Mouse (Mus musculus) heart, embryonic 14.5 days (tissue): ENCODE data around the gene Fhad1. TPM values are rescaled to one million over a fixed set of nuclear protein-coding genes. Genes with fewer than 3 reads are reported as not detected.

ENCODE experiments used
- ATAC-seq: fragments of 200-750 bp; cut with Nextera tagmentation; 2 replicates; pipeline ENCODE4 v1.8.0; 2017; ENCODE audit warnings: low read depth, moderate TSS enrichment; ENCODE audit not compliant: insufficient number of reproducible peaks, insufficient read depth, low FRiP score
- H3K27ac ChIP-seq, 2 experiments: fragments of 200-500 bp in 1 of 2; fragments of 300-500 bp in 1 of 2; sonication (generic) in 1 of 2; replicated peaks in 1 of 2; 2 replicates each; pipeline ENCODE4 v1.5.1; 2012 to 2014; ENCODE audit warnings: low read depth in 2 of 2, low read length in 2 of 2, control low read depth in 1 of 2, mild to moderate bottlenecking in 1 of 2, mixed read lengths in 1 of 2; ENCODE audit not compliant: control insufficient read depth in 1 of 2, insufficient read depth in 1 of 2
- H3K27me3 ChIP-seq: fragments of 300-500 bp; sonication (generic); 2 replicates; pipeline ENCODE4 v1.6.1; 2014; ENCODE audit warnings: mild to moderate bottlenecking, low read length, control low read depth; ENCODE audit not compliant: control insufficient read depth, insufficient read depth
- H3K36me3 ChIP-seq: fragments of 300-500 bp; sonication (generic); 2 replicates; pipeline ENCODE4 v1.6.1; 2014; ENCODE audit warnings: mild to moderate bottlenecking, control low read depth, low read length, mixed read lengths; ENCODE audit not compliant: control insufficient read depth, insufficient read depth
- H3K4me1 ChIP-seq, 2 experiments: fragments of 200-500 bp in 1 of 2; fragments of 300-500 bp in 1 of 2; sonication (generic) in 1 of 2; 2 replicates each; pipeline ENCODE4 v1.6.1; 2012 to 2014; ENCODE audit warnings: low read length in 2 of 2, control low read depth in 1 of 2, mixed read lengths in 1 of 2; ENCODE audit not compliant: control insufficient read depth in 2 of 2, insufficient read depth in 2 of 2
- H3K4me2 ChIP-seq: fragments of 300-500 bp; sonication (generic); 2 replicates; pipeline ENCODE4 v1.6.1; 2014; ENCODE audit warnings: mild to moderate bottlenecking, low read length
- H3K4me3 ChIP-seq, 2 experiments: fragments of 200-500 bp in 1 of 2; fragments of 300-500 bp in 1 of 2; sonication (generic) in 1 of 2; 2 replicates each; pipeline ENCODE4 v1.5.1; 2012 to 2014; ENCODE audit warnings: low read length in 2 of 2, mild to moderate bottlenecking in 2 of 2, control low read depth in 1 of 2, low read depth in 1 of 2, moderate library complexity in 1 of 2; ENCODE audit not compliant: control insufficient read depth in 1 of 2, insufficient read depth in 1 of 2
- H3K9ac ChIP-seq: fragments of 300-500 bp; sonication (generic); 2 replicates; pipeline ENCODE4 v1.6.1; 2014; ENCODE audit warnings: mild to moderate bottlenecking, low read length
- H3K9me3 ChIP-seq: fragments of 300-500 bp; sonication (generic); 2 replicates; pipeline ENCODE4 v1.6.1; 2016; ENCODE audit warnings: low read length, control low read depth; ENCODE audit not compliant: control insufficient read depth
- WGBS: fragments of 180-500 bp; shearing (Covaris S2); extraction: QIAGEN DNeasy Blood & Tissue Kit; methylation state at CpG from one replicate; pipeline ENCODE4 v1.1.7; 2014; 5-methylcytosine and 5-hydroxymethylcytosine counted together
- polyA plus RNA-seq: library from polyadenylated mRNA; unstranded; fragments of >200 nt; fragmentation: Nextera tagmentation; extraction: Ambion mirVana; gene quantifications from 2 replicates; pipeline ENCODE4 v1.2.1, GENCODE M21; 2014

Fhad1 gene
- polyA plus RNA-seq, 1 experiment from 2014 or later: 3.3 TPM

DNA sequence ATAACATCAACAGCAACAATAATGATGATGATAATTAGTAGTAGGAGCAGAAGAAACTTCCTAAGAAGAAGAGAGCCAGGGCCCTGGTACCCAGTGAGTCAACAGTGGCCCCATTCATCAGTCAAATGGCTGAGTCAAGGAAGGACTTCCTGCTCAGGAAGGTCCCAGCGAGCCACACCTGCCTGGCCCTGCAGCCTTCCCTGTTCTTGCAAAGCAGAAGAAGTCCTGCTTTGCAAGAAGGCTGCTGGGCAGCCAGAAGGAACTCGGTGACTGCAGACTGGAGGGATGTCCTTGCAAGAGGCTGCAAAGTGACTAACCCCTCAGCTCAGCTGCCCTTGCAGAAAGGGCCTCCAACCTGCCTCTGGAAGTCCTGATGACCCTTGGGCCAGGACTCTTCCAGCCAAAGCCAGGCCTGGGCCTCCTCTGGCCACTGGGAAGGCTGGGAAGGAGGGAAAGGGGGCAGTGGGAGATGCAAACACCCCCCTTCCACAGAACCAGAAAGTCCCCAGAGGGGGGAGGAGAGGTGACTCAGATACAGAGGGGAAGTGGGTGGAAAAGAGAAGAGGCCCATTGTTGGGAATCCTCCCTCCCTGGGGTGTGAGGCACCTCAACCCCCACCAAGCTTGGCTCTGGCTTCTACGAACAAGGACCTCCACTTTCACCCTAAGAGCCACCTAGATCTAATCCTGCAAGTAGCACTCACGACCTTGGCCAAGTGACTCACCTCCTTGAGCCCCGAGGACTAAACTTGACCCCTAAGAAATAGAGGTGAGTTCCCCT lies 145.3 kb downstream of the Fhad1 start:
- Histone ChIP-seq H3K27me3 (no peaks in the 10 kb centered on the region), H3K9me3 (no peaks in the 10 kb centered on the region), H3K4me1 (peaks cover 62 to 79% of the 10 kb centered on the region in 2 experiments), H3K27ac (0 out of 4 replicates have a peak overlapping the region, but pooled peaks of 1 of the 2 experiments have one; percentile 38), H3K4me2 (no peak overlapping the region), H3K4me3 (no peak overlapping the region), H3K9ac (peak overlapping the region; percentile 3; the same call in 1 of the 2 replicates), H3K36me3 (peaks cover 31% of the 10 kb centered on the region)
- no peak for ATAC-seq
- 41% methylated on average over 5 of the region's 5 CpGs for WGBS

DNA sequence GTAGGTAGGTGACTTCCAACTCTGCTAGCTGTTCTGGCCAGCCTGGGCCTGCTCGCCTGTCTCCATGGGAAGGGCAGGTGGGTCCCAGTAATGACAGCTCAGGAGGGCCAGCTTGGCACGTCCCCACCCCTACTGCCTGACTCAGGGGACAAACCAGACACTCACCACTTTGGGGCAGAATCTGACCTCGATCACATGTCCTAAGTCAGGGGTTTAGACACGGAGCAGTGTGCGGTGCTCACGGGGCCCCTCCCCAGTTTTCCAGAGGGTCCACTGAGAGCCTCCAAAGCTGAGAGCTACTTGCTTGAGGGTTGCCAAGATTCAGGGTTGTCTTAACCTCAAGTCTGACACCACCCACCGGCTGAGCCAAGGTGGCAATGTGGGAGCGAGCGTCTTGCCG lies 146.8 kb downstream of the Fhad1 start:
- Histone ChIP-seq H3K4me1 (peaks cover 69 to 80% of the 10 kb centered on the region in 2 experiments), H3K4me2 (no peak overlapping the region), H3K9ac (peak overlapping the region; percentile 38; the same call in 1 of the 2 replicates), H3K9me3 (no peaks in the 10 kb centered on the region), H3K27ac (peak overlapping the region; percentile 91 to 92), H3K27me3 (no peaks in the 10 kb centered on the region), H3K4me3 (no peak overlapping the region), H3K36me3 (peaks cover 34% of the 10 kb centered on the region)
- ATAC-seq: no peak
- 70% methylated on average over 10 of the region's 10 CpGs for WGBS

- ATAC-seq: peak; percentile 23
- WGBS: 13% methylated on average over 4 of the region's 4 CpGs
- H3K9me3 ChIP-seq: no peaks in the 10 kb centered on the region
- peaks cover 35% of the 10 kb centered on the region for H3K36me3 ChIP-seq
- H3K27ac ChIP-seq: peak overlapping the region; percentile 91 to 92
- peak overlapping the region; percentile 38 for H3K9ac ChIP-seq
- peak overlapping the region; percentile 54 for H3K4me2 ChIP-seq
- H3K4me3 ChIP-seq: no peak overlapping the region
- H3K27me3 ChIP-seq: no peaks in the 10 kb centered on the region
- peaks cover 65 to 78% of the 10 kb centered on the region in 2 experiments for H3K4me1 ChIP-seq
Measured at GRCm38 (mm10) chr4:141867498-141867897, 147.4 kb downstream of the Fhad1 start.

DNA sequence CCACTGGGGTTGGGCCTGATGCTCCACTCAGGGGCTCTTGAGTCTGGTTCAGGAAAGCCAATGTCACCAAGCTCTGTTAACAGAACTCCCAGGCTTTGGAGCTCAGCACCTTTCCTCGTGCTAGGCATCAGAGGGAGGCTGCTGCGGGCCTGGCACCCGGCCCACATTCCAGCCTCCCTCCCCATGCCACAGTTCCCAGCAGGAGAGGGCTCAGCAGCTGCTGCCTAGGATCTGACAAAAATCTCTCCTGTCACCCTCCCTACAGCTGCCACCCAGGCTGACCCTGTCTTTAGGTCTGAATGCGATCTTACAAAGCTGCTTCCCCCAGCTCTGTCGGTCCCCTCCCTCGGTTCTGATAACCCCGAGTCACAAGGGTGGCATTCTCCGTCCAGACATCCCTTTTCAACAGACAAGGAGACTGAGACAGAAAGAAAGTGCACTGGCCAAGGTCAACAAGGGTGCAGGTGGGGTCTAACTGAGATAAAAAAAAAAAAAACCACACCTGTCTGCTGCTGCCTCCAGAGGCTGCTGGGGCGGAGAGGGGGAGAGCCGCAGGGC lies 147.9 kb downstream of the Fhad1 start:
- 7% methylated on average over 10 of the region's 10 CpGs for WGBS
- H3K27ac ChIP-seq: peak overlapping the region; percentile 91 to 92
- peak; percentile 70 for ATAC-seq
- H3K9me3 ChIP-seq: no peaks in the 10 kb centered on the region
- peaks cover 61 to 73% of the 10 kb centered on the region in 2 experiments for H3K4me1 ChIP-seq
- no peaks in the 10 kb centered on the region for H3K27me3 ChIP-seq
- no peak overlapping the region for H3K4me3 ChIP-seq
- peak overlapping the region; percentile 38 for H3K9ac ChIP-seq
- peaks cover 40% of the 10 kb centered on the region for H3K36me3 ChIP-seq
- peak overlapping the region; percentile 54 for H3K4me2 ChIP-seq

DNA sequence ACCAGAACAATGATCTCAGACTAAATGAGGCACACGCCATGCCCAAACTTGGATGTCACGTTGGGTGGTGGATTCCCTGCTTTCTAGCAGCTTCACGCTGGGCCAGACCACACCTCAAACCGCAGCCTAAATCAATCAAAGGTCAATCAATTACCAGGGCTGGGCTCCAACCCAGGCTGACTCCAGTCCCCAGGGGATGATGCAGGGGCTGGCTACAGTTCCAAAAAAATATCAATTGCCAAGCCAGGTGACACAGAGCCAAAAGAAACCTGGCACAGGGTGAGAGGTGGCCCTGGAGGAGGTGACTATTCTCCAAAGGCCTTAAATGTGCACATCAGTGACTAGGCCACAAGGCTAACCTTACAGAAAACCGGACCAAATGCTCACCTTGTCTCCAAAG lies 149.3 kb downstream of the Fhad1 start:
- Histone ChIP-seq H3K36me3 (peaks cover 41% of the 10 kb centered on the region), H3K27ac (peak overlapping the region in 1 of 2 experiments; percentile 91; a peak in 2 of 4 replicates)

DNA sequence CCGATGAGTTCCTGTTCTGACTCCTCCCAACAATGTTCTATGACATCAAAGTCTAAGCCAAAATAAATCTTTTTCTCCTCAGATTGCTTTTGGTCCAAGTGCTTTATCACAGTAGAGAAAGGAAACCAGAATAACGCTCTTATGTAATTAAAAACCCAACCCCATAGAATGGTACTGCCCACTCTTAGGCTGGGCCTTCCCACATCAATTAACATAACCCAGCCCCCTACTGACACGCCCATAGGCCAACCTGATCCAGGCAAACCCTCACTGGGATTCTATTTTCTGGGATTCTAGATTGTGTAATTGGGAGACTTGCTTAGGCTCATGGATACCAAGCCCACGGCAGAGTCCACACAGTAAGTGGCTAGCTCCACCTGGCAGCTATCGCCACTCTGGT lies 149.9 kb downstream of the Fhad1 start:
- H3K9ac ChIP-seq: no peak overlapping the region
- H3K4me3 ChIP-seq: no peak overlapping the region
- no peak overlapping the region for H3K4me2 ChIP-seq
- no peak for ATAC-seq
- H3K4me1 ChIP-seq: peaks cover 48 to 53% of the 10 kb centered on the region in 2 experiments
- no peaks in the 10 kb centered on the region for H3K9me3 ChIP-seq
- peaks cover 41% of the 10 kb centered on the region for H3K36me3 ChIP-seq
- H3K27ac ChIP-seq: no peak overlapping the region
- H3K27me3 ChIP-seq: no peaks in the 10 kb centered on the region
- WGBS: 95% methylated on average over 5 of the region's 5 CpGs

More for the DNA sequence above, 149.3 kb downstream of the Fhad1 start:
- H3K9me3 ChIP-seq: no peaks in the 10 kb centered on the region
- WGBS: 90% methylated on average over 5 of the region's 5 CpGs
- no peak overlapping the region for H3K4me3 ChIP-seq
- H3K27me3 ChIP-seq: no peaks in the 10 kb centered on the region
- no peak overlapping the region for H3K9ac ChIP-seq
- peaks cover 51 to 59% of the 10 kb centered on the region in 2 experiments for H3K4me1 ChIP-seq
- no peak overlapping the region for H3K4me2 ChIP-seq
- ATAC-seq: no peak

DNA sequence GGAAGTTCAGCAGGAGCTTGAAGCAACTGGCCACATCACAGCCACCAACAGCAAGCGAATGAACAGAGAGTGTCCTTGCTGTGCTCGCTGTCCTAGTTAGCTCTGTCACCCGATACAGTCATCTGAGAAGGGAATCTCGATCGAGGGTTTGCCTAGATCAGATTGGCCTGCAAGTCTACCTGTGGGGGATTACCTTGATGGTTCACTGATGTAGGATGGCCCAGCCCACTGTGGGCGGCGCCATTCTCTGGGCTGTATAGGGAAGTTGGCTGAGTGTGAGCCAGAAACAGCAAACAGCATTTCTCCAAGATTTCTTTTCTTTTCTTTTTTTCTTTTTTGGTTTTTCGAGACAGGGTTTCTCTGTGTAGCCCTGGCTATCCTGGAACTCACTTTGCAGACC lies 150.4 kb downstream of the Fhad1 start:
- WGBS: 91% methylated on average over 8 of the region's 8 CpGs
- peaks cover 45% of the 10 kb centered on the region for H3K36me3 ChIP-seq
- H3K9me3 ChIP-seq: no peaks in the 10 kb centered on the region

More for the DNA sequence above, 150.4 kb downstream of the Fhad1 start:
- Histone ChIP-seq H3K4me1 (peaks cover 43 to 48% of the 10 kb centered on the region in 2 experiments), H3K27me3 (no peaks in the 10 kb centered on the region), H3K27ac (no peak overlapping the region), H3K4me3 (no peak overlapping the region), H3K4me2 (no peak overlapping the region), H3K9ac (no peak overlapping the region)
- no peak for ATAC-seq
